Mouse (Mus musculus) heart, embryonic 15.5 days (tissue): ENCODE measurements around the gene Lcn4. TPM values are rescaled to one million over a fixed set of nuclear protein-coding genes. Genes with fewer than 3 reads are reported as not detected.
A peak's percentile ranks its signal among the peaks of the same experiment; 100 is the strongest.

Source experiments
- ATAC-seq: fragments of 200-750 bp; cut with Nextera tagmentation; replicated peaks from 2 replicates; pipeline ENCODE4 v1.8.0; 2017; ENCODE audit warnings: low read depth, moderate TSS enrichment; ENCODE audit not compliant: insufficient number of reproducible peaks, insufficient read depth, low FRiP score
- H3K27ac ChIP-seq: fragments of 300-500 bp; sonication (generic); 2 replicates; pipeline ENCODE4 v1.5.1; 2015; ENCODE audit warnings: mild to moderate bottlenecking, inconsistent platforms
- H3K27me3 ChIP-seq: fragments of 300-500 bp; sonication (generic); 2 replicates; pipeline ENCODE4 v1.6.1; 2015; ENCODE audit warnings: inconsistent platforms
- H3K36me3 ChIP-seq: fragments of 300-500 bp; sonication (generic); 2 replicates; pipeline ENCODE4 v1.6.1; 2015; ENCODE audit warnings: mild to moderate bottlenecking, inconsistent platforms
- H3K4me1 ChIP-seq: fragments of 300-500 bp; sonication (generic); replicated peaks from 2 replicates; pipeline ENCODE4 v1.6.1; 2015; ENCODE audit warnings: inconsistent platforms
- H3K4me2 ChIP-seq: fragments of 300-500 bp; sonication (generic); 2 replicates; pipeline ENCODE4 v1.6.1; 2015; ENCODE audit warnings: inconsistent platforms, mild to moderate bottlenecking, moderate library complexity
- H3K4me3 ChIP-seq: fragments of 300-500 bp; sonication (generic); 2 replicates; pipeline ENCODE4 v1.5.1; 2015; ENCODE audit warnings: mild to moderate bottlenecking, inconsistent platforms
- H3K9ac ChIP-seq: fragments of 300-500 bp; sonication (generic); 2 replicates; pipeline ENCODE4 v1.6.1; 2015; ENCODE audit warnings: mild to moderate bottlenecking, inconsistent platforms
- H3K9me3 ChIP-seq: fragments of 300-500 bp; sonication (generic); replicated peaks from 2 replicates; pipeline ENCODE4 v1.6.1; 2016; ENCODE audit warnings: inconsistent platforms
- WGBS: fragments of 180-500 bp; shearing (Covaris S2); methylation state at CpG from one replicate; pipeline ENCODE4 v1.1.7; 2015; ENCODE audit warnings: mixed read lengths; 5-methylcytosine and 5-hydroxymethylcytosine counted together
- polyA plus RNA-seq: library from polyadenylated mRNA; unstranded; fragments of >200 nt; fragmentation: Nextera tagmentation; extraction: Ambion mirVana; gene quantifications from 2 replicates; pipeline ENCODE4 v1.2.1, GENCODE M21; 2015

The Lcn4 gene
- polyA plus RNA-seq, 1 experiment from 2014 or later: not detected

DNA sequence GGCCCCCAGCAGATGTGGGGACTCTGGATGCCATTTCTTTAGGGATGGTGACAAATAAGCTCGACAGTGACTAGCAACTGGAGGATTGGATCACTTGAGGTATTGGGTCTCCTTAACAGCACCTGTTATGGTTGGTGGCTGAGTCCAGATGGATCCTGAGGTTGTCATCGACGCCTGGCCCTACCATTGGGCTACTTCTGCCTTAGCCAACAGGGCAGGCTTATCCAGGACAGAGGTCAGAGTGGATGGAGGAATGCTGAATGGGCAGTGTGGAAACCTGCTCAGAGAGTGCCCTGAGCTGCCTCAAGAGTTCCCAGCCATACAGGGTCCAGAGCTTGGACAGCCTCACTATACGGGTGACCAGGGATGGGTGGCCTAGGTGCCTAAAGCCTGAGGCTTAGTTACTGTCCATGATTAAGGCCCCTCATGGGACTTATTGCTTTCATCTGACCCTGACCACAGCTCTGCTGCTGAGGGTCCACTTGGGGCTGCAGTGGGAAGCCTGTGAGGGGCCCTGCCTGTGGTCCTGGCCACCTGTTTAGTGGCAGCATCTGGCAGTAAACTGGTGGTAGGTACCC is 37.0 kb downstream of the Lcn4 start:
- 60% methylated on average over 4 of the region's 4 CpGs for WGBS
- Histone ChIP-seq H3K27me3 (no peaks in the 10 kb centered on the region), H3K4me2 (no peak overlapping the region), H3K27ac (no peak overlapping the region), H3K4me1 (peaks cover 35% of the 10 kb centered on the region), H3K36me3 (peaks cover 31% of the 10 kb centered on the region), H3K9me3 (no peaks in the 10 kb centered on the region), H3K4me3 (no peak overlapping the region), H3K9ac (no peak overlapping the region)
- ATAC-seq: no peak

DNA sequence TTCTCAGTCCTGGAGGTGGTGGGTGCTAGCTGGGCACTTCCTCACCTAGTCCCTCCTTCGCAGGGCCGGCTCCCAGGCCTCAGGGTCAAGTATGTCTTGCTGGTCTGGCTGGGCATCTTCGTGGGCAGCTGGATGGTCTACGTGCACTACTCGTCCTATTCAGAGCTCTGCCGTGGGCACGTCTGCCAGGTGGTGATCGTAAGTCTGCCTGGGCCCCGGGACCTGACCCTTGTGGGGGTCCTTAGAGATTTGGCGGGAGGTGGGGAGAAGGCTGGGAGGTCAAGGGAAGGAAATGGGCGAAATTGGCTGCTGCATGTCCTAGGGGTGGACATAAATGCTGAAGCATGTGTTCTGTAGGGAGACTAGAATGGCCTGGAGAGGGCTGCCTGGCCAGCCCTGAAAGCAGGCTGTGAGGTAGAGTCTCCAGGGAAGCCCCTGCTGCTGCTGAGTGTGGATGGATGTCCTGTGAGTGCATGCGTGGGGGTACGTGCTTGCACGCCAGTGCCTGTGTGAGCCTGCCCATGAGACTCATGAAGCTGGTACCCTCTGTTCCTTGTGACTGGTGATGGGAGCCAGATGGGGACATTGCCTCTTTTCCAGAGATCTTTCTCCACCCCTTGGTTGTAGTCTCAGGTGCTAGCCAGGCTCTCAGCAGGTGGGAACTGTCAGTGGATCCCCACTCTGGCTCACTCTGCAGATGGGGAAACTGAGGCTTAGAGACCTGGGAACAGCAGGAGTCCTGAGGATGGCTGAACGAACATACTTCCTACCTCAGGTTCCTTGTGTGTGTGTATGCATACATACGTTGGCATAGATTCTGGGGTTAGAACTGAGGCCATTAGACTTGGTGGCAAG is 38.3 kb downstream of the Lcn4 start:
- peaks cover 29% of the 10 kb centered on the region for H3K4me1 ChIP-seq
- H3K9me3 ChIP-seq: no peaks in the 10 kb centered on the region
- no peak for ATAC-seq
- no peak overlapping the region for H3K9ac ChIP-seq
- no peak overlapping the region for H3K4me2 ChIP-seq
- H3K36me3 ChIP-seq: peaks cover 27% of the 10 kb centered on the region
- WGBS: 82% methylated on average over 16 of the region's 16 CpGs
- H3K27ac ChIP-seq: no peak overlapping the region
- no peaks in the 10 kb centered on the region for H3K27me3 ChIP-seq
- no peak overlapping the region for H3K4me3 ChIP-seq

GRCm38 (mm10) chr2:26628792-26629437 is 42.2 kb downstream of the Lcn4 start:
- WGBS: 32% methylated on average over 5 of the region's 5 CpGs
- peak overlapping the region; percentile 99 for H3K4me2 ChIP-seq
- peak overlapping the region; percentile 32; the same call in 1 of the 2 replicates for H3K27ac ChIP-seq
- H3K4me1 ChIP-seq: peaks cover 13% of the 10 kb centered on the region
- H3K9ac ChIP-seq: peak overlapping the region; percentile 81
- peak; percentile 27 for ATAC-seq
- no peaks in the 10 kb centered on the region for H3K36me3 ChIP-seq
- H3K9me3 ChIP-seq: no peaks in the 10 kb centered on the region
- no peaks in the 10 kb centered on the region for H3K27me3 ChIP-seq
- peak overlapping the region; percentile 69 for H3K4me3 ChIP-seq

GRCm38 (mm10) chr2:26627921-26628739 is 43.0 kb downstream of the Lcn4 start, which contains the start of gene Fam69b:
Gene Fam69b, plus strand, starts transcription at chr2:26628457.
- peak; percentile 56 for ATAC-seq
- Histone ChIP-seq H3K27me3 (no peaks in the 10 kb centered on the region), H3K9ac (peak within 1 kb of the TSS; percentile 81), H3K4me1 (peaks cover 13% of the 10 kb centered on the region), H3K27ac (peak within 1 kb of the TSS; percentile 32; the same call in 1 of the 2 replicates), H3K4me3 (peak within 1 kb of the TSS; percentile 69), H3K9me3 (no peaks in the 10 kb centered on the region), H3K36me3 (no peaks in the 10 kb centered on the region), H3K4me2 (peak within 1 kb of the TSS; percentile 99)
- WGBS: under 1% methylated on average over 65 of the region's 70 CpGs

DNA sequence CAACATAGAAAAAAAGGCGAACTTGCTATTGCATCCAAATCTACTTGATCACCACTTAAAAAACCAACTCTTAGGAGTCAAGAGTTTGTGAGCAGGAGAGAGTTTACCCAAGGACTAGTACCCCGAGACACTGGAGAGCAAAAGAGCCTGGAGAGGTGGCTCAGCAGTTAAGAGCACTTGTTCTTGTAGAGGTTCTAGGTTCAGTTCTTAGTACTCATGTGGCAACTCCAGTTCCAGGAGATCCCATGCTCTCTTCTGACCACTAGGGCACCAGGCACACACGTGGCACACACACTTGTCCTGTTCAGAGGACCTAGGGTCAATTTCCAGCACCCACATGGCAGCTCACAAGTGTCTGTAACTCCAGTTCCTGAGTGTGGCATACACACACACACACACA is 45.0 kb downstream of the Lcn4 start:
- Histone ChIP-seq H3K4me3 (no peak overlapping the region), H3K36me3 (no peaks in the 10 kb centered on the region), H3K4me1 (peaks cover 13% of the 10 kb centered on the region), H3K9ac (no peak overlapping the region), H3K27me3 (no peaks in the 10 kb centered on the region), H3K4me2 (no peak overlapping the region), H3K27ac (no peak overlapping the region), H3K9me3 (no peaks in the 10 kb centered on the region)
- no peak for ATAC-seq
- WGBS: 56% methylated on average over 3 of the region's 3 CpGs

DNA sequence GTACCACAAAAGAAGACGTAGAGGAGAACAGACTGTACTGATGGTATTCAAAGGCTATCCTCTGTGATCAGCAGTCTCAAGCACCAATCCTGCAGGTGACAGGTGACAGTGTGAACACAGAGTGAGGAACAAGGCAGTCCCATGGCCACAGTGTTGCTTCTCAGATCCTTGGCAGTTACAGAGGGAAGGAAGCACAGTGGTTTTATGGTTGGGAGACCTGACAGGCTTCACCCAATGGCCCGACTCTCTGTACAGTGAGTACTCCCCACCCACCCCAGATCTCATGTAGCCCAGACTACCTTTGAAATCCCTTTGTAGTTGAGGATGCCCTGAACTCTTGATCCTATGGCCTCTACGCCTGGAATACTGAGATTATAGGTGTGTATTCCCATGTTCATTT is 45.7 kb downstream of the Lcn4 start:
- no peak for ATAC-seq
- WGBS: 72% methylated on average over 3 of the region's 3 CpGs
- no peaks in the 10 kb centered on the region for H3K27me3 ChIP-seq

GRCm38 (mm10) chr2:26622984-26623383 is 48.1 kb downstream of the Lcn4 start:
- Histone ChIP-seq H3K9ac (no peak overlapping the region), H3K27ac (no peak overlapping the region), H3K4me1 (no peaks in the 10 kb centered on the region), H3K4me3 (no peak overlapping the region), H3K9me3 (no peaks in the 10 kb centered on the region), H3K4me2 (no peak overlapping the region), H3K36me3 (no peaks in the 10 kb centered on the region), H3K27me3 (no peaks in the 10 kb centered on the region)
- 68% methylated on average over 5 of the region's 5 CpGs for WGBS
- no peak for ATAC-seq

More for the DNA sequence above, 45.7 kb downstream of the Lcn4 start:
- H3K4me1 ChIP-seq: peaks cover 13% of the 10 kb centered on the region
- H3K9ac ChIP-seq: no peak overlapping the region
- no peak overlapping the region for H3K4me2 ChIP-seq
- H3K36me3 ChIP-seq: no peaks in the 10 kb centered on the region
- no peak overlapping the region for H3K4me3 ChIP-seq
- H3K9me3 ChIP-seq: no peaks in the 10 kb centered on the region
- H3K27ac ChIP-seq: no peak overlapping the region

GRCm38 (mm10) chr2:26621246-26621645 is 49.8 kb downstream of the Lcn4 start:
- Histone ChIP-seq H3K9me3 (no peaks in the 10 kb centered on the region), H3K4me2 (no peak overlapping the region), H3K9ac (no peak overlapping the region), H3K4me3 (no peak overlapping the region), H3K27ac (no peak overlapping the region), H3K36me3 (no peaks in the 10 kb centered on the region), H3K4me1 (0 out of 2 replicates have a peak, but pooled peaks cover 2% of the 10 kb centered on the region), H3K27me3 (no peaks in the 10 kb centered on the region)
- WGBS: 44% methylated on average over 2 of the region's 2 CpGs
- ATAC-seq: no peak

DNA sequence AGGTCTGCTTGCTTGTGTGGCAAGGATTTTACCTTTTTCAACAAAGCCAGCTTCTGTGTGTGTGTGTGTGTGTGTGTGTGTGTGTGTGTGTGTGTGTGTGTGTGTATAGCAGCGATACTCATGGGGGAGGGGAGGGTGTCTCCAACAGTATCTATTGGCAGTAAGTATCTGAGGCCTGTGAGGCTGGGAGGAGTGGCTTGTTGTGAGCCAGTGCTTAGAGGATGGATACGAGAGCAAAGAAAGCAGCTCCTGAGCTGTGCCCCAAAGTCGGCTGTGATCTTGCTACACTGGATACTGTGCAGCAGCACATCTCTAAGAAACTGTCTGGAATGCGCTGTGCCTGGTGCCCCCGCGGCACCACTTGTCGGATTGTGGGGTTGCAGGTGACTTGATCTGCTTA is 53.2 kb downstream of the Lcn4 start:
- ATAC-seq: no peak
- Histone ChIP-seq H3K27me3 (no peaks in the 10 kb centered on the region), H3K4me1 (0 out of 2 replicates have a peak, but pooled peaks cover 2% of the 10 kb centered on the region)

More for the DNA sequence above, 53.2 kb downstream of the Lcn4 start:
- no peaks in the 10 kb centered on the region for H3K36me3 ChIP-seq
- 54% methylated on average over 7 of the region's 7 CpGs for WGBS
- H3K9me3 ChIP-seq: no peaks in the 10 kb centered on the region
- no peak overlapping the region for H3K4me3 ChIP-seq
- no peak overlapping the region for H3K27ac ChIP-seq
- H3K4me2 ChIP-seq: no peak overlapping the region
- no peak overlapping the region for H3K9ac ChIP-seq
